Mouse (Mus musculus) kidney, adult 2 months (tissue): ENCODE measurements around the gene Prkch.

Experiments used
- CTCF ChIP-seq: fragments of 200-500 bp; conservative IDR thresholded peaks from 2 replicates; pipeline ENCODE4 v1.5.1; 2011; ENCODE audit warnings: low read depth, mild to moderate bottlenecking, control low read depth, low read length, moderate library complexity, mixed read lengths; ENCODE audit not compliant: insufficient read depth, insufficient read length
- POLR2A ChIP-seq: fragments of 200-500 bp; IDR thresholded peaks from one replicate; pipeline ENCODE4 v1.6.1; 2011; ENCODE audit warnings: low read depth, low read length, control low read depth

DNA sequence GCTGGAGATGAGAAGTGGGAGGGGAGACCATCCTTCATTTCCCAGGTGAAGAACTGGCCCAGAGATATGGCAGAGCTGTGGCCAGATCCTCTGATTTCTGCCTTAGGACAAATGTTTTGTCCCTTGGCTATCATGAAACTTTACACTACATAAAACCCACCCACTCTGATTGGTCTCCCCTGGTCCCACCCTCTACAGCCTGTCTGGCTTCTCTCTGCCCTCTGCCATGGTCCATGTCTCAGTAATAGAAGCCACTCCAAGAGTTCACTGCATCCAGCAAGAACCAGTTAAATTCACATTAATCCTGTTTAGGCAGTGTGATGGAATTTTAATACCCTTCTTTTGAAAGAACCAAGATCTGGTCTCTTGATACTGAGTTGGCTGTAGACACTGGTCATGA lies 158.5 kb downstream of the Prkch start:
- TF ChIP-seq POLR2A (no peak), CTCF (no peak)
